Mouse (Mus musculus): ENCODE measurements around the gene Epyc.
"Not testable (repeated sequence)": the region's sequence is repeated elsewhere in the genome, so short reads cannot be mapped to it uniquely, and the experiment has no call there.

Epyc gene

DNA sequence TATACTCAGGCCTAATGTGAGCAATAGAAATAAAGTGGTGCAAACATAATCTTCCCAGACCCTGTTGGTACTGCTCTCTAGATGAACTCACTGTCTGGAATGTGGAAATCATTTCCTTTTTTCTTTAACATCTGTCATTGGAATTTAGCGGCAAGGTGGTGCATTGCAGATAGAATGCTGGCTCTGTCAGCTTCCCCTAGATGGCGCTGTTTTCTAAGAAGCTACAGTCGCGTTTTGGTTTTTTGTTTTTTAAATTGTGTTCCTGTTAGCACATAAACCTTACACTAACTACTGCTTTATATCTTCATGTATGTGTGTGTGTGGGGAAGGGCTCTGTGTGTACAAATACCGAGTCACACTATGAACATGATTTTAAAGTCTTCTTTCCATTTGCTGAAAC, 68.8 kb downstream of the Epyc start:
- in situ Hi-C loops (cut with MboI; ENCODE audit: low sequenced_read_pairs): no loop called here

GRCm38 (mm10) chr10:97714584-97714983, 70.7 kb downstream of the Epyc start:
- in situ Hi-C loops (cut with MboI; ENCODE audit: low sequenced_read_pairs): no loop called here

- in situ Hi-C loops (cut with MboI; ENCODE audit: low sequenced_read_pairs): no loop called here
These were observed 71.5 kb downstream of the Epyc start for GRCm38 (mm10) chr10:97715289-97715906.

GRCm38 (mm10) chr10:97717233-97717632, 73.4 kb downstream of the Epyc start:
- in situ Hi-C loops (cut with MboI; ENCODE audit: low sequenced_read_pairs): no loop called here

DNA sequence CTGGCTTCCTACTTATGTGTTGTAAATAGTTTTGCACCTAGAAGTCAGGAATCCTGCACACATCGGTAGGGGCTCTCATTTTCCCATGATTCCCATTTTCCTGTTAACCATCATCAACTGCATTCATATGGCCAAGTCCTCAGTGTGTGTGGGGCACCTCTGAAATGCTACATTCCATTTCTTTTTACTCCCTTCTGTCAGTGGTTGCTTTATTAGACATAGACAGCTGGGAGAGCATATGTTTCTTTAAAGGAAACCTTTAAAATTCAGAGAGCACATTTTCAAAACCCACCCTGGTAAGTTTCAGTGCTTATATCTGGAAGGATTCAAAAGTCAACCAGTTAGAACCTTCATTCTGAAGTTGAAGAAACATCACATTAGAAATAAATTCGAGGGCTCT, 74.2 kb downstream of the Epyc start:
- in situ Hi-C loops (cut with MboI; ENCODE audit: low sequenced_read_pairs): no loop called here

- in situ Hi-C loops (cut with MboI; ENCODE audit: low sequenced_read_pairs): no loop called here
These were observed 76.8 kb downstream of the Epyc start for GRCm38 (mm10) chr10:97720625-97721024.

DNA sequence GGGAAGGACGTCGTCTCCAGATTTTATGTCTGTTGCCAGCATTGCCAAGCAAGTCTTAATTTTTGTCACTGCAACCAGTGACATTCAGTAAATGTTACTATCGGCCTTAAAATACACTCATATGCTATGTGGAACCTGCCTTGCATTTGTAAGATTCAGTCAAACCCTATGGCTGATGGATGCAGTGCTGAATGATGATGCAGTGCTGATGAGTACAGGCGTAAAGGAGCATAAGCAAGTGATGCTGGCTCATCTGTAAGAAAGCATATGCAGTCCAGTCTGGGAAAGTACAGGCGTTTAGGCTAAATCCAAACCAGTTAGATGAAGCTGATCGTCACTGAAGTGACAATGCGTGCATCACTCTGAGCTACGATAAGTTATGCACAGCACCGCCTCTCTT, 78.8 kb downstream of the Epyc start:
- in situ Hi-C loops (cut with MboI; ENCODE audit: low sequenced_read_pairs): no loop called here

DNA sequence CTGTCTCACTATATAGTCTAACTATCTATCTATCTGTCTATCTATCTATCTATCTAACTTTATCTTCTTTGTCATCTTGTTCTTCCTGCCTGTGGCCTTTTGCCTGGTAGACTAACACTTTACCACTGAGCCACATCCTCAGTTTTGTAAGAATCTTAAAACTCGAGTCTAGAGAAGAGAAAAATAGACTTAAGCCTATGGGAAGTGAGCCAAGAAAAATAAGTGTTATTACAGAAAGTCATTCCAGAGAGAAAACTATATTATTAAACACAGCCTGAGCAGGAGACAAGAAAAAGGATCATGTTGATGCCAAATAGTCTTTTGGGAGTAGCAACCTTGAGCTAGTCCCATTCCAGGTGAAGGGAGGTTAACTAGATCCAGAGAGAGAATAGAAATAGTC, 82.1 kb downstream of the Epyc start:
- in situ Hi-C loops (cut with MboI; ENCODE audit: low sequenced_read_pairs): no loop called here

DNA sequence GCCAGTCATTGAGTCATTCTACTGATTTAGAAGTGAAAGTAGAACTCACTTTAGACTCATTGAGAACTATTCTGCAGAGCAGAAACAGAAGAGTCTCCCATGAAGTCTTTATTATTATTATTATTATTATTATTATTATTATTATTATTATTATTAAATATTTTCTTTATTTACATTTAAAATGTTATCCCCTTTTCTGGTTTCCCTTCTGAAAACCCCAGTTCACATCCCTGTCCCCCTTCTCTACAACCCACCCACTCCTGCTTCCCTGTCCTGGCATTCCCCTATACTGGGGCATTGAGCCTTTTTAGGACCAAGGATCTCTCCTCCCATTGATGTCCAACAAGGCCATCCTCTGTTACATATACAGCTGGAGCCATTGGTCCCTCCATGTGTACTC, 82.8 kb downstream of the Epyc start, which contains the start of gene C030005K15Rik:
C030005K15Rik (minus strand) TSS at position 101 of the 400 bp plus-strand sequence.
- in situ Hi-C loops (cut with MboI; ENCODE audit: low sequenced_read_pairs): not testable (repeated sequence)
